In genomic region chr8:123411246-123411645, GRCm38 (mm10) we compare ENCODE assay signal across 8 mouse cellular contexts. TPM values are rescaled to one million over a fixed set of nuclear protein-coding genes. Genes with fewer than 3 reads are reported as not detected.
DNase-seq lines count a peak whose midpoint lies in the region; ATAC-seq and TF ChIP-seq lines count a peak whose summit lies in the region.

Gene Tubb3, plus strand, starts transcription at chr8:123411424.

- no peak within 1 kb of the TSS for H3K27ac ChIP-seq in heart, embryonic 14.5 days (replicated peaks in 1 of 2; ENCODE audit: control insufficient read depth in 1 of 2, insufficient read depth in 1 of 2, low read depth in 2 of 2, low read length in 2 of 2)
- no peak within 1 kb of the TSS for H3K27ac ChIP-seq in liver, postnatal 0 days (ENCODE audit: low read depth)

- H3K27me3 ChIP-seq in heart, embryonic 14.5 days (ENCODE audit: control insufficient read depth, insufficient read depth, low read length) = peaks cover 52% of the 10 kb centered on the region
- peaks cover 56% of the 10 kb centered on the region for H3K27me3 ChIP-seq in liver, postnatal 0 days (ENCODE audit: insufficient read depth, low read length)

- peak within 1 kb of the TSS; percentile 33 for H3K4me3 ChIP-seq in heart, embryonic 14.5 days (ENCODE audit: control insufficient read depth in 1 of 2, insufficient read depth in 1 of 2, low read depth in 1 of 2, low read length in 2 of 2)
- peak within 1 kb of the TSS; percentile 20; the same call in 1 of the 2 replicates for H3K4me3 ChIP-seq in liver, postnatal 0 days (ENCODE audit: low read depth, low read length)

- peak; percentile 31; the same call in 1 of the 2 replicates for ATAC-seq in heart, embryonic 14.5 days (ENCODE audit: insufficient number of reproducible peaks, insufficient read depth, low FRiP score, low read depth)
- peak; percentile 16; the same call in 1 of the 2 replicates for ATAC-seq in liver, postnatal 0 days

- H3K36me3 ChIP-seq in heart, embryonic 14.5 days (ENCODE audit: control insufficient read depth, insufficient read depth, low read length) = no peaks in the 10 kb centered on the region
- H3K36me3 ChIP-seq in liver, postnatal 0 days (replicated peaks; ENCODE audit: insufficient read depth, low read length) = no peaks in the 10 kb centered on the region

- no peak for TF ChIP-seq CTCF in liver, postnatal 0 days (IDR thresholded peaks at IDR 0.05; ENCODE audit: low read depth)

- DNase-seq in gastrocnemius, postnatal 14 days = peak; percentile 23
- DNase-seq in gastrocnemius, adult 8-10 months (ENCODE audit: low spot score in 2 of 2) = no peak
- DNase-seq in adrenal gland, adult 8-10 months = peak; percentile 32
- DNase-seq in embryo, embryonic 9.5 days (ENCODE audit: extremely low spot score) = peak; percentile 75
- DNase-seq in layer of hippocampus, adult 18-20 months (ENCODE audit: low spot score in 2 of 2) = peak; percentile 90 to 94
- DNase-seq in liver, postnatal 0 days = peak; percentile 59
- peak; percentile 94 for DNase-seq in right cerebral cortex, adult 18-20 months

- WGBS in heart, embryonic 14.5 days = 2% methylated on average over 29 of the region's 29 CpGs
- WGBS in liver, postnatal 0 days (ENCODE audit: insufficient replicate concordance) = 0% methylated on average over 29 of the region's 29 CpGs

- intact Hi-C loops in gastrocnemius, postnatal 14 days (cut with DNase I; ENCODE audit: low total_unique reads) = no loop called here

- peak within 1 kb of the TSS; percentile 56 for H3K4me2 ChIP-seq in heart, embryonic 14.5 days (ENCODE audit: low read length)
- H3K4me2 ChIP-seq in liver, postnatal 0 days (ENCODE audit: low read depth, low read length) = peak within 1 kb of the TSS; percentile 50

- TF ChIP-seq EP300 in liver, postnatal 0 days (IDR thresholded peaks at IDR 0.05; ENCODE audit: low read depth) = no peak

- H3K9me3 ChIP-seq in heart, embryonic 14.5 days (ENCODE audit: control insufficient read depth, low read length) = no peaks in the 10 kb centered on the region
- no peaks in the 10 kb centered on the region for H3K9me3 ChIP-seq in liver, postnatal 0 days (ENCODE audit: low read length)

- peaks cover 30% of the 10 kb centered on the region in 2 experiments for H3K4me1 ChIP-seq in heart, embryonic 14.5 days (ENCODE audit: control insufficient read depth in 2 of 2, insufficient read depth in 2 of 2, low read length in 2 of 2)
- H3K4me1 ChIP-seq in liver, postnatal 0 days (ENCODE audit: insufficient read depth) = peaks cover 43% of the 10 kb centered on the region

- no peak within 1 kb of the TSS for H3K9ac ChIP-seq in heart, embryonic 14.5 days (ENCODE audit: low read length)
- H3K9ac ChIP-seq in liver, postnatal 0 days (replicated peaks) = no peak within 1 kb of the TSS

RNA-seq across cellular contexts. Expression of gene Tubb3, which starts in this region (rescaled TPM):
- under 1 TPM in 1 of 2 experiments, not detected in 1; 0.16 TPM for total RNA-seq in gastrocnemius, postnatal 14 days (2021)
- under 1 TPM in 2 of 4 experiments, not detected in 2; 0.17 to 0.24 TPM for total RNA-seq in gastrocnemius, adult 8-10 months (2022)
- 1 to 10 TPM; 2.9 to 9.7 (median 6.6) TPM for total RNA-seq in adrenal gland, adult 8-10 months (2022)
- 1.5 and 6.1 TPM in 2 replicates for polyA plus RNA-seq in heart, embryonic 14.5 days (2014; fragmentation: Nextera tagmentation; extraction: Ambion mirVana)
- total RNA-seq in layer of hippocampus, adult 18-20 months (2021) = 100 to 1,000 TPM; 253 to 286 TPM
- polyA plus RNA-seq in liver, postnatal 0 days (2015; fragmentation: Nextera tagmentation; extraction: Ambion mirVana) = 0.20 and 0.24 TPM in 2 replicates

Comparison
In these comparisons a context has a peak if more than half of its experiments do, and no peak if none do; other contexts are left out.
1. RNA of gene Tubb3 (total RNA-seq): 253 to 286 TPM in layer of hippocampus, adult 18-20 months; 2.9 to 9.7 TPM in adrenal gland, adult 8-10 months, 0.17 to 0.24 TPM in gastrocnemius, adult 8-10 months and 0.16 TPM in gastrocnemius, postnatal 14 days; every median in the first group is over 10 times any median in the second.
2. Peak in DNase-seq in gastrocnemius, postnatal 14 days; RNA of the gene not detected or under 1 TPM.
3. Peak in DNase-seq, ATAC-seq, H3K4me3 ChIP-seq and H3K4me2 ChIP-seq in liver, postnatal 0 days; RNA of the gene not detected or under 1 TPM.
4. DNase-seq: peak in adrenal gland, adult 8-10 months (single experiment), embryo, embryonic 9.5 days (single experiment), layer of hippocampus, adult 18-20 months (2 of 2) and right cerebral cortex, adult 18-20 months (single experiment); none in gastrocnemius, adult 8-10 months (0 of 2).